Mouse (Mus musculus) MEL (cell line): ENCODE results near the gene Lpin1. TPM values are rescaled to one million over a fixed set of nuclear protein-coding genes. Genes with fewer than 3 reads are reported as not detected.

Experiments used
- DNase-seq: peaks from one replicate; pipeline ENCODE4 v3.0.0; 2011; ENCODE audit warnings: low read depth, low spot score
- H3K27ac ChIP-seq: 2 replicates; pipeline ENCODE4 v1.5.1; 2012; ENCODE audit warnings: low read depth, mild to moderate bottlenecking, control low read depth, low read length, moderate library complexity; ENCODE audit not compliant: control insufficient read depth
- H3K27me3 ChIP-seq, 2 experiments: fragments of 150-350 bp in 1 of 2; sonication (generic) in 1 of 2; 2 replicates each; pipeline ENCODE4 v1.6.1; 2012; ENCODE audit warnings: low read length in 2 of 2, mild to moderate bottlenecking in 2 of 2, improper control_type of control experiment in 1 of 2, moderate library complexity in 1 of 2; ENCODE audit not compliant: insufficient read depth in 2 of 2, control insufficient read depth in 1 of 2
- H3K36me3 ChIP-seq, 2 experiments: 2 replicates each; pipeline ENCODE4 v1.6.1; 2012 to 2014; ENCODE audit warnings: low read length in 2 of 2, improper control_type of control experiment in 1 of 2, inconsistent platforms in 1 of 2, mild to moderate bottlenecking in 1 of 2; ENCODE audit not compliant: insufficient read depth in 2 of 2, control insufficient read depth in 1 of 2
- H3K4me1 ChIP-seq, 2 experiments: fragments of 150-350 bp in 1 of 2; sonication (generic) in 1 of 2; 2 replicates each; pipeline ENCODE4 v1.6.1; 2012; ENCODE audit warnings: low read length in 2 of 2, improper control_type of control experiment in 1 of 2, mild to moderate bottlenecking in 1 of 2; ENCODE audit not compliant: insufficient read depth in 2 of 2, control insufficient read depth in 1 of 2
- H3K4me3 ChIP-seq, 2 experiments: fragments of 150-350 bp in 1 of 2; sonication (generic) in 1 of 2; 2 replicates each; pipeline ENCODE4 v1.5.1; 2012; ENCODE audit warnings: low read depth in 2 of 2, low read length in 2 of 2, mild to moderate bottlenecking in 2 of 2, moderate library complexity in 2 of 2, control low read depth in 1 of 2, improper control_type of control experiment in 1 of 2; ENCODE audit not compliant: control insufficient read depth in 1 of 2, insufficient read depth in 1 of 2
- H3K79me2 ChIP-seq: 2 replicates; pipeline ENCODE4 v1.6.1; 2012; ENCODE audit warnings: mild to moderate bottlenecking, low read length, moderate library complexity; ENCODE audit not compliant: control insufficient read depth, poor library complexity, insufficient read depth
- H3K9ac ChIP-seq: 2 replicates; pipeline ENCODE4 v1.6.1; 2012; ENCODE audit warnings: low read depth, mild to moderate bottlenecking, control low read depth, low read length, moderate library complexity; ENCODE audit not compliant: control insufficient read depth, poor library complexity, severe bottlenecking
- H3K9me3 ChIP-seq: fragments of 150-350 bp; sonication (generic); replicated peaks from 2 replicates; pipeline ENCODE4 v1.6.1; 2012; ENCODE audit warnings: mild to moderate bottlenecking, low read length, improper control_type of control experiment, moderate library complexity; ENCODE audit not compliant: insufficient read depth
- BHLHE40 ChIP-seq: IDR thresholded peaks from 2 replicates; pipeline ENCODE4 v1.6.1; 2012; ENCODE audit warnings: low read depth, mild to moderate bottlenecking, inconsistent platforms, low read length, improper control_type of control experiment, borderline replicate concordance
- CHD2 ChIP-seq: IDR thresholded peaks from 2 replicates; pipeline ENCODE4 v1.6.1; 2011; ENCODE audit warnings: low read length, improper control_type of control experiment
- E2F4 ChIP-seq: IDR thresholded peaks from 2 replicates; pipeline ENCODE4 v1.6.1; 2011; ENCODE audit warnings: low read depth, low read length, improper control_type of control experiment, borderline replicate concordance
- ELF1 ChIP-seq: IDR thresholded peaks from 2 replicates; pipeline ENCODE4 v1.6.1; 2014; ENCODE audit warnings: low read depth, mild to moderate bottlenecking, inconsistent platforms, low read length, improper control_type of control experiment, moderate library complexity
- ETS1 ChIP-seq: IDR thresholded peaks from 2 replicates; pipeline ENCODE4 v1.6.1; 2012; ENCODE audit warnings: low read depth, mild to moderate bottlenecking, inconsistent platforms, low read length, improper control_type of control experiment, moderate library complexity
- GATA1 ChIP-seq: IDR thresholded peaks from 2 replicates; pipeline ENCODE4 v1.6.1; 2011; ENCODE audit warnings: low read depth, low read length, improper control_type of control experiment
- HCFC1 ChIP-seq: IDR thresholded peaks from 2 replicates; pipeline ENCODE4 v1.6.1; 2012; ENCODE audit warnings: low read depth, mild to moderate bottlenecking, inconsistent platforms, low read length, improper control_type of control experiment, moderate library complexity
- MAX ChIP-seq: IDR thresholded peaks from 2 replicates; pipeline ENCODE4 v1.6.1; 2011; ENCODE audit warnings: low read length, improper control_type of control experiment
- MAZ ChIP-seq: IDR thresholded peaks from 2 replicates; pipeline ENCODE4 v1.6.1; 2012; ENCODE audit warnings: low read depth, mild to moderate bottlenecking, inconsistent platforms, low read length, improper control_type of control experiment
- MEF2A ChIP-seq: IDR thresholded peaks from 2 replicates; pipeline ENCODE4 v1.6.1; 2014; ENCODE audit warnings: low read depth, mild to moderate bottlenecking, inconsistent platforms, low read length, improper control_type of control experiment; ENCODE audit not compliant: poor library complexity, insufficient replicate concordance, severe bottlenecking; ENCODE audit errors: extremely low read depth
- NRF1 ChIP-seq: IDR thresholded peaks from 2 replicates; pipeline ENCODE4 v1.6.1; 2014; ENCODE audit warnings: low read depth, mild to moderate bottlenecking, inconsistent platforms, low read length, improper control_type of control experiment, moderate library complexity; ENCODE audit not compliant: poor library complexity, insufficient read depth, severe bottlenecking
- RAD21 ChIP-seq: IDR thresholded peaks from 2 replicates; pipeline ENCODE4 v1.6.1; 2011; ENCODE audit warnings: mild to moderate bottlenecking, low read depth, low read length, improper control_type of control experiment
- RCOR1 ChIP-seq: IDR thresholded peaks from 2 replicates; pipeline ENCODE4 v1.6.1; 2012; ENCODE audit warnings: low read depth, mild to moderate bottlenecking, inconsistent platforms, low read length, improper control_type of control experiment
- SIN3A ChIP-seq: IDR thresholded peaks from 2 replicates; pipeline ENCODE4 v1.6.1; 2012; ENCODE audit warnings: low read length, improper control_type of control experiment, inconsistent platforms
- UBTF ChIP-seq: IDR thresholded peaks from 2 replicates; pipeline ENCODE4 v1.6.1; 2012; ENCODE audit warnings: low read depth, mild to moderate bottlenecking, inconsistent platforms, low read length, improper control_type of control experiment, moderate library complexity, borderline replicate concordance; ENCODE audit not compliant: insufficient read depth
- USF1 ChIP-seq: IDR thresholded peaks from 2 replicates; pipeline ENCODE4 v1.6.1; 2014; ENCODE audit warnings: low read depth, mild to moderate bottlenecking, inconsistent platforms, low read length, improper control_type of control experiment, moderate library complexity
- USF2 ChIP-seq, 2 experiments: IDR thresholded peaks; 2 replicates each; pipeline ENCODE4 v1.6.1; 2011 to 2012; ENCODE audit warnings: improper control_type of control experiment in 2 of 2, low read length in 2 of 2, borderline replicate concordance in 1 of 2, inconsistent platforms in 1 of 2, low read depth in 1 of 2, mild to moderate bottlenecking in 1 of 2; ENCODE audit not compliant: insufficient read depth in 1 of 2
- ZC3H11A ChIP-seq: IDR thresholded peaks from 2 replicates; pipeline ENCODE4 v1.6.1; 2012; ENCODE audit warnings: low read depth, mild to moderate bottlenecking, inconsistent platforms, low read length, improper control_type of control experiment
- ZMIZ1 ChIP-seq: IDR thresholded peaks from 2 replicates; pipeline ENCODE4 v1.6.1; 2012; ENCODE audit warnings: low read depth, mild to moderate bottlenecking, inconsistent platforms, low read length, improper control_type of control experiment, moderate library complexity
- polyA plus RNA-seq, 2 experiments: library from polyadenylated mRNA; stranded (reverse) in 1 of 2; unstranded in 1 of 2; fragments of >175 nt in 1 of 2; fragments of >200 nt in 1 of 2; gene quantifications; 2 replicates each; pipeline versions ENCODE4 v1.2.1 to v1.2.4; 2012; ENCODE audit warnings: low replicate concordance in 2 of 2, low read depth in 1 of 2; ENCODE audit not compliant: insufficient read length in 2 of 2, insufficient read depth in 1 of 2, missing spikeins in 1 of 2
- total RNA-seq: library from RNA; depleted of rRNA; stranded (reverse); fragments of 300-350 nt; gene quantifications from 2 replicates; pipeline ENCODE4 v1.2.3, GENCODE M21; 2012

Gene Lpin1
- total and polyA plus RNA-seq, 3 experiments = 1.2 to 3.9 TPM; not detected in 1

- no peaks in the 10 kb centered on the region for H3K9me3 ChIP-seq
- H3K27ac ChIP-seq = no peak overlapping the region
- H3K4me1 ChIP-seq = peaks cover under 1 to 2% of the 10 kb centered on the region in 2 experiments; a peak in 2 of 4 replicates
- TF ChIP-seq CHD2 = no peak
- H3K79me2 ChIP-seq = peaks cover 2% of the 10 kb centered on the region; the same call in 1 of the 2 replicates
- no peak for DNase-seq
- no peak overlapping the region for H3K9ac ChIP-seq
- no peaks in the 10 kb centered on the region for H3K36me3 ChIP-seq
- H3K27me3 ChIP-seq = peaks cover 6% of the 10 kb centered on the region in 2 experiments
- no peak overlapping the region for H3K4me3 ChIP-seq
Measured at GRCm38 (mm10) chr12:16593761-16594160, 17.0 kb downstream of the Lpin1 start.

DNA sequence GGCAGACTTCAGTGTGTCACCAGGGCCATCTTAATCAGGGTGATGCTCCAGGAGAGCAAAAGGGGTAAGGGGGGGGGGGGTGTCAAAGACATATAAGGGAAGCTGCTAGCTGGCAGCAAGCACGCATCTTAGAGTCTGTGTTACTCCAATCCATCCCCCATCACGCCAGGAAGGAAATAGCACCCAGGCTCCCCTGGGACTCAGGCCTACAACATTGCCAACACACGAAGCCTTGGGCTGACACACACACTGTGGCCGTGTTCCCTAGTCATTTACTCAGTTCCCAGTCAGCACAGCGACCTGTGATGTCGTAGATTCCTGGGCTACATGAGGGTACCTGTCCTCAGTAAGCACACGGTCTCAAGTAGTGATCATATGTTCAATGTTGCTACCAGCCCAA lies 17.8 kb downstream of the Lpin1 start:
- H3K9me3 ChIP-seq = no peaks in the 10 kb centered on the region
- no peaks in the 10 kb centered on the region; a peak in 1 of 4 replicates for H3K36me3 ChIP-seq
- H3K27ac ChIP-seq = no peak overlapping the region
- no peak for DNase-seq
- no peak overlapping the region for H3K9ac ChIP-seq
- peaks cover 2% of the 10 kb centered on the region; the same call in 1 of the 2 replicates for H3K79me2 ChIP-seq
- peaks cover 2 to 6% of the 10 kb centered on the region in 2 experiments; a peak in 2 of 4 replicates for H3K4me1 ChIP-seq
- peaks cover 4% of the 10 kb centered on the region in 2 experiments for H3K27me3 ChIP-seq
- no peak overlapping the region for H3K4me3 ChIP-seq
- TF ChIP-seq NRF1 (no peak), MEF2A (no peak), BHLHE40 (no peak), ZC3H11A (no peak), SIN3A (no peak), ETS1 (no peak), MAZ (no peak), USF1 (no peak), E2F4 (no peak), USF2 (IDR thresholded peaks at IDR 0.05; ENCODE audit: borderline replicate concordance in 1 of 2, insufficient read depth in 1 of 2, low read depth in 1 of 2, low read length in 2 of 2) (no peak), ZMIZ1 (no peak), RCOR1 (no peak), MAX (no peak), RAD21 (no peak)

DNA sequence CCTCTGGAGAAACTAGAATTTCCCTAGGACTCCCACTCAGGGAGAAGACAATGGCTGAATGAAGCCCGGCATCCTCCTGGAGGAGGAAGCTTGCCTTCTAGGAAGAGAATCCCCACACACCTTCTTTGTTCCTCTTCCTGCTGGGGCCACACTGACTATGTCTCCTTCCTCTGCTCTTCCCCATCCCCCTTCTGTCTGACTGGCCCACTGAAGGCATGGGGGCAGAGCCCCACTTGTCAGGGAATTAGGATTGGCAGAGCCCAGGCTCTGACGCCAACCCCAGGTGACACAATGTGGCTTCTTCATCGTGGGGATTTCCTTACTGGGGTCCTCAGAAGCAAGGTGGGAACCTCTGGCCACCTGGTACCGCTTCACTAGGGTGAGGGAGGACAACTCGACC lies 18.3 kb downstream of the Lpin1 start:
- Histone ChIP-seq H3K4me1 (peaks cover 2 to 6% of the 10 kb centered on the region in 2 experiments; a peak in 2 of 4 replicates), H3K27me3 (peaks cover 0 to 1% of the 10 kb centered on the region in 2 experiments; a peak in 1 of 4 replicates), H3K36me3 (no peaks in the 10 kb centered on the region; a peak in 1 of 4 replicates), H3K9me3 (no peaks in the 10 kb centered on the region), H3K79me2 (peaks cover 2% of the 10 kb centered on the region; the same call in 1 of the 2 replicates), H3K9ac (no peak overlapping the region), H3K27ac (no peak overlapping the region), H3K4me3 (no peak overlapping the region)
- no peak for DNase-seq
- TF ChIP-seq HCFC1 (no peak), SIN3A (no peak), ETS1 (no peak), RCOR1 (no peak), ELF1 (no peak), GATA1 (no peak), NRF1 (no peak), UBTF (no peak)
